Mouse (Mus musculus) limb, embryonic 15.5 days (tissue): Measurements from ENCODE around the gene Ssxb10. TPM values are rescaled to one million over a fixed set of nuclear protein-coding genes. Genes with fewer than 3 reads are reported as not detected.
"Not testable (repeated sequence)": the region's sequence is repeated elsewhere in the genome, so short reads cannot be mapped to it uniquely, and the experiment has no call there.

Experiments used
- ATAC-seq: fragments of 200-750 bp; cut with Nextera tagmentation; 2 replicates; pipeline ENCODE4 v1.8.0; 2017; ENCODE audit warnings: low read depth, moderate TSS enrichment; ENCODE audit not compliant: insufficient number of reproducible peaks, low FRiP score, low TSS enrichment
- H3K27ac ChIP-seq: fragments of 300-500 bp; sonication (generic); 2 replicates; pipeline ENCODE4 v1.5.1; 2015; ENCODE audit warnings: moderate library complexity, mild to moderate bottlenecking, inconsistent platforms
- H3K27me3 ChIP-seq: fragments of 300-500 bp; sonication (generic); 2 replicates; pipeline ENCODE4 v1.6.1; 2015; ENCODE audit warnings: inconsistent platforms
- H3K36me3 ChIP-seq: fragments of 300-500 bp; sonication (generic); 2 replicates; pipeline ENCODE4 v1.6.1; 2015; ENCODE audit warnings: inconsistent platforms
- H3K4me1 ChIP-seq: fragments of 300-500 bp; sonication (generic); 2 replicates; pipeline ENCODE4 v1.6.1; 2015; ENCODE audit warnings: inconsistent platforms
- H3K4me2 ChIP-seq: fragments of 300-500 bp; sonication (generic); 2 replicates; pipeline ENCODE4 v1.6.1; 2015; ENCODE audit warnings: mild to moderate bottlenecking, inconsistent platforms
- H3K4me3 ChIP-seq: fragments of 300-500 bp; sonication (generic); 2 replicates; pipeline ENCODE4 v1.5.1; 2015; ENCODE audit warnings: mild to moderate bottlenecking, inconsistent platforms
- H3K9ac ChIP-seq: fragments of 300-500 bp; sonication (generic); 2 replicates; pipeline ENCODE4 v1.6.1; 2015; ENCODE audit warnings: inconsistent platforms
- H3K9me3 ChIP-seq: fragments of 300-500 bp; sonication (generic); 2 replicates; pipeline ENCODE4 v1.6.1; 2016; ENCODE audit warnings: inconsistent platforms
- WGBS: fragments of 180-500 bp; shearing (Covaris S2); methylation state at CpG from one replicate; pipeline ENCODE4 v1.1.7; 2015; 5-methylcytosine and 5-hydroxymethylcytosine counted together
- polyA plus RNA-seq: library from polyadenylated mRNA; unstranded; fragments of >200 nt; fragmentation: Nextera tagmentation; extraction: Ambion mirVana; gene quantifications from 2 replicates; pipeline ENCODE4 v1.2.1, GENCODE M21; 2015

Ssxb10 gene
- polyA plus RNA-seq: not detected in 2 replicates

DNA sequence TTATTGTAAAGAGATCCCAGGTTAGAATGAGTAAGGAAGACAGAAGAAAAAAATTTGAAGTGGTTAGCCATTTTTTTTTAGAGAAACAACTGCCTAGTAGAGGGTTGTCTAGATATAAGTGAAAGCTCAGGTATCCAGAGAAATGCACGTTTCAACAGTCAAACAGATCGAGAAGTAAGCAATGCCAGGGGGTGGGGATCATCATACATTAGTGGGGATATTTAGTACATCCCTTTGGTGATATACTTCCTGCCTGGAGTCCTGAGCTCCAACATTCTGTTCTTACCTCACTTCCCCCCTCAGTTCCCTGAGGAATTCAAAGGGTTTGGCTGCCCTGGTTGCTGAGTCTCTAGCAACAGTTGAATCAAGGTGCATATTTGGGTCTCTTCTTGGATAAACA, at the start of gene Ssxb10:
TSS of gene Ssxb10 (plus strand) at position 301 of the 400 bp plus-strand sequence.
- ATAC-seq: no peak
- no peak within 1 kb of the TSS for H3K9ac ChIP-seq
- no peak within 1 kb of the TSS for H3K27ac ChIP-seq
- no peaks in the 10 kb centered on the region for H3K36me3 ChIP-seq
- 59% methylated on average over 2 of the region's 2 CpGs for WGBS
- no peak within 1 kb of the TSS for H3K4me3 ChIP-seq
- no peaks in the 10 kb centered on the region for H3K27me3 ChIP-seq
- no peaks in the 10 kb centered on the region for H3K9me3 ChIP-seq
- no peak within 1 kb of the TSS for H3K4me2 ChIP-seq
- no peaks in the 10 kb centered on the region for H3K4me1 ChIP-seq

- Histone ChIP-seq H3K9me3 (no peaks in the 10 kb centered on the region), H3K4me3 (no peak overlapping the region), H3K4me1 (no peaks in the 10 kb centered on the region), H3K27me3 (no peaks in the 10 kb centered on the region), H3K27ac (no peak overlapping the region), H3K4me2 (no peak overlapping the region), H3K9ac (no peak overlapping the region), H3K36me3 (no peaks in the 10 kb centered on the region)
- 82% methylated on average over 5 of the region's 5 CpGs for WGBS
- no peak for ATAC-seq
Measured at GRCm38 (mm10) chrX:8288621-8289020, 38.6 kb upstream of the Ssxb10 start.

DNA sequence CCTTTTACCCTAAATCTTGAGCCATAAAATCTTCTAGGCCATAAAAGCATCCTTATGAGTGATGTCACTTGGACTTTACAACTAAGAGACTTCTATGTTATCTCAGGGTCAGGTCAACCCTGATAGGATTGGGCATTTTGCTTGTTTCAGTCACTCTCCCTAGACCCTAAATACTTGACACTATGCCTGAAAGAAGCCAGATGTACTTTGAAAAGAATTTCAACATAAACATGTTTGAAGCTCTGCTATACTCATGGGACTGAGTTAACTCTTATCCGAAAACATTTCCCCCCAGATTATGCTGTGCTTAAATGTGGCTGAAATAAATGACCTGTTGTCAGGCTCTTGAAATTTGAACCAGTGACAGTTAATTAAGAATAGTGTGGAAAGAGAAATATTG, 17.9 kb upstream of the Ssxb10 start:
- Histone ChIP-seq H3K27ac (no peak overlapping the region), H3K4me2 (no peak overlapping the region), H3K9me3 (no peaks in the 10 kb centered on the region), H3K36me3 (no peaks in the 10 kb centered on the region), H3K27me3 (no peaks in the 10 kb centered on the region), H3K4me3 (no peak overlapping the region), H3K4me1 (no peaks in the 10 kb centered on the region), H3K9ac (no peak overlapping the region)
- no peak for ATAC-seq
- WGBS: 48% methylated on average over 1 of the region's 1 CpGs

DNA sequence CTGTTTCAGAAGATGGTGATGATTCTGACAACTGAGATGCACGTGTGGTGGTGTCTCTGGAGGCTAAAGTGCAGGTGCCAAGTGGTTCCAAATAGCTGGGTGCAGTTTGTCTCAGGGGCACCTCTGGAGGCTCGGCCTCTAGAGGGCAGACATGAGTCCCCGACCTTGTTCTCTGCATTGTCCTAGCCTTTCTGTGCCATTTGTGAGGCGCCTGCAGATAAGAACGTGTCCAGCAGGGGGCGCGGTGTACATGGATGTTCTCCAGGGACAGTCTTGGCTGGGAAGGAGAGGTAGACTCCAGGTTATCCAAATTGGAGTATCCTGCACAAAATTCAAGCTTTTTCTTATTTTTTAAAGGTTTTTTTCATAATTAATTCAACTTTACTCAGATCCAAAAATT, 12.3 kb upstream of the Ssxb10 start:
- ATAC-seq, H3K27ac ChIP-seq, H3K27me3 ChIP-seq, H3K4me3 ChIP-seq, H3K9ac ChIP-seq, H3K36me3 ChIP-seq, H3K4me1 ChIP-seq, H3K9me3 ChIP-seq, H3K4me2 ChIP-seq: not testable (repeated sequence)
- WGBS: 9% methylated on average over 7 of the region's 7 CpGs

DNA sequence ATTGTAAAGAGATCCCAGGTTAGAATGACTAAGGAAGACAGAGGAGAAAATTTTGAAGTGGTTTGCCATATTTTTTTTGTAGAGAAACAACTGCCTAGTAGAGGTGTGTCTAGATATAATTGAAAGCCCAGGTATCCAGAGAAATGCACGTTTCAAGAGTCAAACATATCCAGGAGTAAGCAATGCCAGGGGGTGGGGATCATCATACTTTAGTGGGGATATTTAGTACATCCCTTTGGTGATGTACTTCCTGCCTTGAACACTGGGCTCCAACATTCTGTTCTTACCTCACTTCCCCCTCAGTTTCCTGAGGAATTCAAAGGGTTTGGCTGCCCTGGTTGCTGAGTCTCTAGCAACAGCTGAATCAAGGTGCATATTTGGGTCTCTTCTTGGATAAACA, 39.5 kb downstream of the Ssxb10 start, which contains the start of gene Ssxb9:
TSS of gene Ssxb9 (plus strand) at position 301 of the 400 bp plus-strand sequence.
- not testable (repeated sequence) for H3K27me3 ChIP-seq, H3K9ac ChIP-seq, H3K9me3 ChIP-seq, H3K4me1 ChIP-seq, H3K36me3 ChIP-seq, H3K27ac ChIP-seq, H3K4me3 ChIP-seq, ATAC-seq, H3K4me2 ChIP-seq
- WGBS: 14% methylated on average over 1 of the region's 1 CpGs

Other genes with a start within 250 kb of the Ssxb10 start
- gene Was, start 236.9 kb upstream of the Ssxb10 start, polyA plus RNA-seq: 0.97 and 1.00 TPM in 2 replicates
- gene Wdr13, start 194.5 kb upstream of the Ssxb10 start, polyA plus RNA-seq: 20.3 and 21.3 TPM in 2 replicates
- gene Rbm3, start 181.5 kb upstream of the Ssxb10 start, polyA plus RNA-seq: 401 and 409 TPM in 2 replicates
- 13.7 and 14.1 TPM in 2 replicates for gene Tbc1d25, start 151.2 kb upstream of the Ssxb10 start, polyA plus RNA-seq
- 43.0 and 44.6 TPM in 2 replicates for gene Ebp, start 133.9 kb upstream of the Ssxb10 start, polyA plus RNA-seq
- 8.7 and 8.8 TPM in 2 replicates for gene Porcn, start 120.9 kb upstream of the Ssxb10 start, polyA plus RNA-seq
- gene Ftsj1, start 75.0 kb upstream of the Ssxb10 start, polyA plus RNA-seq: 37.8 and 40.4 TPM in 2 replicates
- 0.36 and 0.60 TPM in 2 replicates for gene Slc38a5, start 56.3 kb upstream of the Ssxb10 start, polyA plus RNA-seq
- not detected in 2 replicates for gene Ssxb9, start 39.6 kb downstream of the Ssxb10 start, polyA plus RNA-seq
- gene Ssxb1, start 85.9 kb downstream of the Ssxb10 start, polyA plus RNA-seq: not detected in 2 replicates
- not detected in 2 replicates for gene Ssxb2, start 134.3 kb downstream of the Ssxb10 start, polyA plus RNA-seq
- gene Gm14459, start 197.5 kb downstream of the Ssxb10 start, polyA plus RNA-seq: not detected in 2 replicates
- gene Ssxb6, start 220.8 kb downstream of the Ssxb10 start, polyA plus RNA-seq: not detected in 2 replicates